Mouse (Mus musculus): Measurements from ENCODE around the gene Eno3.

GRCm38 (mm10) chr11:70646259-70646555, 10.8 kb upstream of the Eno3 start:
- TF ChIP-seq E2F4 (IDR thresholded peaks at IDR 0.05; ENCODE audit: insufficient read depth) (no peak), MAX (IDR thresholded peaks at IDR 0.05; ENCODE audit: low read depth) (no peak), USF1 (IDR thresholded peaks at IDR 0.05; ENCODE audit: low read depth) (no peak), POLR2A (IDR thresholded peaks at IDR 0.05; ENCODE audit: insufficient read length, low read depth) (no peak), REST (IDR thresholded peaks at IDR 0.05; ENCODE audit: insufficient read depth, insufficient read length) (no peak), SRF (IDR thresholded peaks at IDR 0.05; ENCODE audit: control insufficient read depth, insufficient read length, low read depth) (no peak), CEBPB (IDR thresholded peaks at IDR 0.05; ENCODE audit: insufficient read depth, poor library complexity, severe bottlenecking) (no peak), TCF12 (IDR thresholded peaks at IDR 0.05; ENCODE audit: insufficient read depth, poor library complexity, severe bottlenecking) (no peak), POLR2AphosphoS2 (IDR thresholded peaks at IDR 0.05; ENCODE audit: insufficient read length, low read depth) (no peak), MYOD1 (IDR thresholded peaks at IDR 0.05; ENCODE audit: control insufficient read depth in 1 of 3, insufficient read length in 2 of 3, low read depth in 2 of 3) (no peak)

All from myocyte (in vitro differentiated cells).